Mouse (Mus musculus): ENCODE data around the gene Cyp2d26. TPM values are rescaled to one million over a fixed set of nuclear protein-coding genes. Genes with fewer than 3 reads are reported as not detected.

Cyp2d26 gene
- total RNA-seq (2014; rRNA removed; ENCODE audit: low replicate concordance), result not detected in 2 replicates
- polyA plus RNA-seq (2015; fragmentation: Nextera tagmentation; extraction: Ambion mirVana), result not detected in 2 replicates

- Histone ChIP-seq H3K27me3 (ENCODE audit: control insufficient read depth, insufficient read depth, low read length) (no peaks in the 10 kb centered on the region), H3K4me1 (ENCODE audit: control insufficient read depth, insufficient read depth) (no peaks in the 10 kb centered on the region), H3K4me2 (ENCODE audit: low read depth, low read length) (no peak within 1 kb of the TSS), H3K9ac (replicated peaks; ENCODE audit: low read depth, low read length) (no peak within 1 kb of the TSS), H3K9me3 (replicated peaks; ENCODE audit: control insufficient read depth, low read length) (no peaks in the 10 kb centered on the region), H3K27ac (ENCODE audit: low read depth) (no peak within 1 kb of the TSS), H3K36me3 (replicated peaks; ENCODE audit: control insufficient read depth, insufficient read depth, low read length) (no peaks in the 10 kb centered on the region), H3K4me3 (ENCODE audit: low read depth, low read length) (no peak within 1 kb of the TSS)
- TF ChIP-seq CTCF (IDR thresholded peaks at IDR 0.05; ENCODE audit: low read depth) (no peak), EP300 (IDR thresholded peaks at IDR 0.05; ENCODE audit: low read depth) (no peak)
- 80% methylated on average over 5 of the region's 5 CpGs for WGBS
- DNase-seq (ENCODE audit: low spot score) (no peak), ATAC-seq (ENCODE audit: insufficient read depth, low read depth) (no peak)
These were observed at the start of gene Cyp2d26 for GRCm38 (mm10) chr15:82794277-82794676. TSS of gene Cyp2d26 (minus strand) at chr15:82794294.

DNA sequence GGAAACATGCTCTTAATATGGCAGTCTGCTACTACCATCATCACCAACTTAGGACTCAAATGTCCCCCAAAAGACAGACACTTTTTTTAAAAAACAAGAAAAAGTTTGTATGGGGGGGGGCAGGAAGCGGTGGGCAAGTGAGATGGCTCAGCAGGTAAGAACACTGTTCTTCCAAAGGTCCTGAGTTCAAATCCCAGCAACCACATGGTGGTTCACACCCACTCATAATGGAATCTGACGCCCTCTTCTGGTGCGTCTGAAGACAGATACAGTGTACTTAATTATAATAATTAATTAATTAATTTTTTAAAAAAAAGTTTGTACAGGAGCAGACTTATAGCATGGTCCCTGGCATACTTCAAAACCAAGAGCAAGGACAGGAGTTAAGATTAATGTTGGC lies 45.1 kb upstream of the Cyp2d26 start:
- H3K4me2 ChIP-seq (ENCODE audit: low read depth, low read length), result no peak overlapping the region
- TF ChIP-seq CTCF (IDR thresholded peaks at IDR 0.05; ENCODE audit: low read depth), result no peak
- H3K9ac ChIP-seq (replicated peaks; ENCODE audit: low read depth, low read length), result no peak overlapping the region
- H3K4me3 ChIP-seq (ENCODE audit: low read depth, low read length), result no peak overlapping the region
- H3K9me3 ChIP-seq (replicated peaks; ENCODE audit: control insufficient read depth, low read length), result no peaks in the 10 kb centered on the region
- H3K27me3 ChIP-seq (ENCODE audit: control insufficient read depth, insufficient read depth, low read length), result no peaks in the 10 kb centered on the region
- no peak for ATAC-seq (ENCODE audit: insufficient read depth, low read depth)
- no peaks in the 10 kb centered on the region; the same call in 1 of the 2 replicates for H3K36me3 ChIP-seq (replicated peaks; ENCODE audit: control insufficient read depth, insufficient read depth, low read length)
- DNase-seq (ENCODE audit: low spot score), result no peak
- WGBS, result 89% methylated on average over 3 of the region's 3 CpGs
- H3K4me1 ChIP-seq (ENCODE audit: control insufficient read depth, insufficient read depth), result no peaks in the 10 kb centered on the region
- H3K27ac ChIP-seq (ENCODE audit: low read depth), result no peak overlapping the region

- DNase-seq (ENCODE audit: low spot score) (no peak), ATAC-seq (ENCODE audit: insufficient read depth, low read depth) (no peak)
- Histone ChIP-seq H3K9me3 (replicated peaks; ENCODE audit: control insufficient read depth, low read length) (no peaks in the 10 kb centered on the region), H3K4me2 (ENCODE audit: low read depth, low read length) (no peak overlapping the region), H3K4me1 (ENCODE audit: control insufficient read depth, insufficient read depth) (no peaks in the 10 kb centered on the region), H3K36me3 (replicated peaks; ENCODE audit: control insufficient read depth, insufficient read depth, low read length) (no peaks in the 10 kb centered on the region), H3K27me3 (ENCODE audit: control insufficient read depth, insufficient read depth, low read length) (no peaks in the 10 kb centered on the region), H3K9ac (replicated peaks; ENCODE audit: low read depth, low read length) (no peak overlapping the region), H3K27ac (ENCODE audit: low read depth) (no peak overlapping the region), H3K4me3 (ENCODE audit: low read depth, low read length) (no peak overlapping the region)
- WGBS, result 77% methylated on average over 6 of the region's 6 CpGs
- no peak for TF ChIP-seq CTCF (IDR thresholded peaks at IDR 0.05; ENCODE audit: low read depth)
These were observed 35.8 kb upstream of the Cyp2d26 start for GRCm38 (mm10) chr15:82829917-82830316.

- Histone ChIP-seq H3K27ac (ENCODE audit: low read depth) (no peak overlapping the region), H3K36me3 (replicated peaks; ENCODE audit: control insufficient read depth, insufficient read depth, low read length) (0 out of 2 replicates have a peak, but pooled peaks cover 9% of the 10 kb centered on the region), H3K4me3 (ENCODE audit: low read depth, low read length) (no peak overlapping the region), H3K9ac (replicated peaks; ENCODE audit: low read depth, low read length) (no peak overlapping the region), H3K4me2 (ENCODE audit: low read depth, low read length) (no peak overlapping the region), H3K4me1 (ENCODE audit: control insufficient read depth, insufficient read depth) (no peaks in the 10 kb centered on the region), H3K27me3 (ENCODE audit: control insufficient read depth, insufficient read depth, low read length) (no peaks in the 10 kb centered on the region), H3K9me3 (replicated peaks; ENCODE audit: control insufficient read depth, low read length) (no peaks in the 10 kb centered on the region)
- TF ChIP-seq EP300 (IDR thresholded peaks at IDR 0.05; ENCODE audit: low read depth) (no peak), CTCF (IDR thresholded peaks at IDR 0.05; ENCODE audit: low read depth) (no peak)
- no peak for DNase-seq (ENCODE audit: low spot score)
- ATAC-seq (ENCODE audit: insufficient read depth, low read depth), result no peak
These were observed 31.8 kb upstream of the Cyp2d26 start for GRCm38 (mm10) chr15:82825866-82826265.

DNA sequence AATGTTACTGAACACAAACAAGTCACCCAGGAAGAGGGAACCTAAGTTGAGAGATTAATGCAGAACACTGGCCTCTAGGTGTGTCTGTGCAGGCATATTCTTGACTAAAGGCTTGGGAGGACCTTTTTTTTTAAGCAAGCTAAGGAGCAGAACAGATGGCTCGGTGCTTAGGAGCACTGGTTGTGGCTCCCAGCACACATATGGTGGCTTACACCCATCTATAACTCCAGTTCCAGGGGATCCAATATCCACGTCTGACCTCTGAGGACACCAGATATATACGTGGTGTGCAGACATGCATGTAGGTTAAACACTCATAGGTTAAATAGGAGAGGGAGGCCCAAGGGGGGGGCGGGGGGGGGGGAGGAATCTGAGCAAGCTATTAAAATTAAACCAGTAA lies 28.3 kb upstream of the Cyp2d26 start:
- no peaks in the 10 kb centered on the region for H3K27me3 ChIP-seq (ENCODE audit: control insufficient read depth, insufficient read depth, low read length)
- H3K4me3 ChIP-seq (ENCODE audit: low read depth, low read length), result no peak overlapping the region
- H3K4me1 ChIP-seq (ENCODE audit: control insufficient read depth, insufficient read depth), result no peaks in the 10 kb centered on the region
- 85% methylated on average over 3 of the region's 4 CpGs for WGBS
- ATAC-seq (ENCODE audit: insufficient read depth, low read depth) (no peak), DNase-seq (ENCODE audit: low spot score) (no peak)
- 0 out of 2 replicates have a peak, but pooled peaks cover 11% of the 10 kb centered on the region for H3K36me3 ChIP-seq (replicated peaks; ENCODE audit: control insufficient read depth, insufficient read depth, low read length)
- H3K9ac ChIP-seq (replicated peaks; ENCODE audit: low read depth, low read length), result no peak overlapping the region
- no peak overlapping the region for H3K27ac ChIP-seq (ENCODE audit: low read depth)
- H3K4me2 ChIP-seq (ENCODE audit: low read depth, low read length), result no peak overlapping the region
- no peaks in the 10 kb centered on the region for H3K9me3 ChIP-seq (replicated peaks; ENCODE audit: control insufficient read depth, low read length)
- TF ChIP-seq CTCF (IDR thresholded peaks at IDR 0.05; ENCODE audit: low read depth) (no peak), EP300 (IDR thresholded peaks at IDR 0.05; ENCODE audit: low read depth) (no peak)

GRCm38 (mm10) chr15:82821657-82822056 lies 27.6 kb upstream of the Cyp2d26 start:
- Histone ChIP-seq H3K27ac (ENCODE audit: low read depth) (no peak overlapping the region), H3K9me3 (replicated peaks; ENCODE audit: control insufficient read depth, low read length) (no peaks in the 10 kb centered on the region), H3K27me3 (ENCODE audit: control insufficient read depth, insufficient read depth, low read length) (no peaks in the 10 kb centered on the region), H3K4me1 (ENCODE audit: control insufficient read depth, insufficient read depth) (no peaks in the 10 kb centered on the region), H3K4me2 (ENCODE audit: low read depth, low read length) (no peak overlapping the region), H3K36me3 (replicated peaks; ENCODE audit: control insufficient read depth, insufficient read depth, low read length) (0 out of 2 replicates have a peak, but pooled peaks cover 16% of the 10 kb centered on the region), H3K9ac (replicated peaks; ENCODE audit: low read depth, low read length) (no peak overlapping the region), H3K4me3 (ENCODE audit: low read depth, low read length) (no peak overlapping the region)
- no peak for ATAC-seq (ENCODE audit: insufficient read depth, low read depth)
- no peak for DNase-seq (ENCODE audit: low spot score)
- 75% methylated on average over 1 of the region's 1 CpGs for WGBS
- TF ChIP-seq CTCF (IDR thresholded peaks at IDR 0.05; ENCODE audit: low read depth) (no peak), EP300 (IDR thresholded peaks at IDR 0.05; ENCODE audit: low read depth) (no peak)

All from heart, postnatal 0 days (tissue).